Mouse (Mus musculus) erythroblast, embryonic 14.5 days (primary cell): Measurements from ENCODE around the gene Mum1.

Experiments used
- GATA1 ChIP-seq: IDR thresholded peaks from 2 replicates; pipeline ENCODE4 v1.6.1; 2012; ENCODE audit warnings: low read length, inconsistent platforms, mixed read lengths
- TAL1 ChIP-seq: IDR thresholded peaks from 3 replicates; pipeline ENCODE4 v1.6.1; 2012; ENCODE audit warnings: low read length, inconsistent platforms, mixed read lengths

- TF ChIP-seq GATA1 (no peak), TAL1 (no peak)
Measured at GRCm38 (mm10) chr10:80282481-80283441, 56.5 kb downstream of the Mum1 start.
